Mouse (Mus musculus): ENCODE results near the gene Klf16.

Klf16 gene

GRCm38 (mm10) chr10:80543873-80544272, 33.2 kb downstream of the Klf16 start:
- DNase-seq (ENCODE audit: low spot score): no peak

- DNase-seq (ENCODE audit: low spot score): no peak
Measured at GRCm38 (mm10) chr10:80539493-80539892, 37.6 kb downstream of the Klf16 start.

GRCm38 (mm10) chr10:80538710-80539394, 38.3 kb downstream of the Klf16 start, which contains the start of gene Atp8b3:
TSS of gene Atp8b3 (minus strand) at chr10:80539124.
- peak; percentile 80 for DNase-seq (ENCODE audit: low spot score)

GRCm38 (mm10) chr10:80538180-80538579, 38.9 kb downstream of the Klf16 start:
- no peak for DNase-seq (ENCODE audit: low spot score)

- no peak for DNase-seq (ENCODE audit: low spot score)
Measured at GRCm38 (mm10) chr10:80535711-80536110, 41.4 kb downstream of the Klf16 start.

- DNase-seq (ENCODE audit: low spot score): no peak
Measured at GRCm38 (mm10) chr10:80535071-80535470, 42.0 kb downstream of the Klf16 start.

GRCm38 (mm10) chr10:80533704-80534103, 43.4 kb downstream of the Klf16 start:
- DNase-seq (ENCODE audit: low spot score): peak; percentile 67

- DNase-seq (ENCODE audit: low spot score): no peak
Measured at GRCm38 (mm10) chr10:80532783-80533182, 44.3 kb downstream of the Klf16 start.

GRCm38 (mm10) chr10:80526172-80526571, 50.9 kb downstream of the Klf16 start:
- DNase-seq (ENCODE audit: low spot score): no peak

GRCm38 (mm10) chr10:80523299-80523698, 53.8 kb downstream of the Klf16 start:
- DNase-seq (ENCODE audit: low spot score): no peak

- no peak for DNase-seq (ENCODE audit: low spot score)
Measured at GRCm38 (mm10) chr10:80519287-80519686, 57.8 kb downstream of the Klf16 start.
